Mouse (Mus musculus): ENCODE data around the gene Nxf2.

DNA sequence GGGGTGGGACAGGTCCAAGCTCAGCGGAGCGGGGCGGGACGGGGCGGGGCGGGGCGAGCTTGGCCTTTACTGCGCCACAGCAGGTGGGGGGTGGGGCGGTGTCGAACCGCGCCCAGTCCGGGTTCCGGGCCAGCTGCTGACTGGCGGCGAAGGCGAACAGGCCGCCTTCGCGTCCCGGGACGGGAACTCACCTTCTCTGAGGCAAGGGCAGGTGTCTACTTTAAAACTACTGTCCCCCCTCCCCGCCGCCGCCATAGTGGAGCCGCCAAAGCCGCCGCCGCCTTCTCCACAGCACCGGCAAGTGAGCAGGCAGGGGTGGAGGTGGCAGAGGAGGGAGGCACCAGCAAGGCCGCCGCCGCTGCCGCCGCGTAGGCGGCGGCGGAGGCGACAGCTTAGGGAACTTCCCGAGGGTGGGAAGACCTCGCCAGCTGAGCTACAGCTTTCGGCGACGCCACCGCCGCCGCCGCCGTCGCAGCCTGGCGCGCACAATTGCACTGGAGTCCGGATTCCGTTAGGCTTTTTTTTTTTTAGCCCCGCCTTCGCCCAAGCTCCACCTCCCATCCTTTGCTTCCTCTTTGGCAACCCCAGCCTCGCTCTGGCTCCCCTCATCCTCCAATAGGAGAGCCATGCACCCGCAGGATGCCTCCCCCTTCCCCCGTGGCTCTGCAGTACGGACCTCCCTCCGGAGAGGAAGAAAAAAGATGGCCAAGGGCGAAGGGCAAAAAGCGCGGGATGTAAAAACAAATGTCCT is 44.3 kb upstream of the Nxf2 start, which contains the start of gene Zmat1:
- TF ChIP-seq EP300 (IDR thresholded peaks at IDR 0.05; ENCODE audit: low read depth) (no peak), CTCF (IDR thresholded peaks at IDR 0.05; ENCODE audit: low read depth) (no peak)

Measured in liver, postnatal 0 days (tissue).